Mouse (Mus musculus) kidney, embryonic 16.5 days (tissue): ENCODE results near the gene Zdhhc14. TPM values are rescaled to one million over a fixed set of nuclear protein-coding genes. Genes with fewer than 3 reads are reported as not detected.

Experiments used
- ATAC-seq: fragments of 200-750 bp; cut with Nextera tagmentation; 2 replicates; pipeline ENCODE4 v1.8.0; 2017; ENCODE audit warnings: moderate TSS enrichment; ENCODE audit not compliant: low FRiP score, low TSS enrichment
- H3K27ac ChIP-seq: fragments of 300-500 bp; sonication (generic); 2 replicates; pipeline ENCODE4 v1.5.1; 2014; ENCODE audit warnings: low read length
- H3K27me3 ChIP-seq: fragments of 300-500 bp; sonication (generic); 2 replicates; pipeline ENCODE4 v1.6.1; 2014; ENCODE audit warnings: low read length, control low read depth, mixed read lengths; ENCODE audit not compliant: insufficient read depth
- H3K36me3 ChIP-seq: fragments of 300-500 bp; sonication (generic); 2 replicates; pipeline ENCODE4 v1.6.1; 2014; ENCODE audit warnings: low read length, control low read depth, mixed read lengths; ENCODE audit not compliant: insufficient read depth
- H3K4me1 ChIP-seq: fragments of 300-500 bp; sonication (generic); 2 replicates; pipeline ENCODE4 v1.6.1; 2014; ENCODE audit warnings: low read length, control low read depth, mixed read lengths; ENCODE audit not compliant: insufficient read depth
- H3K4me2 ChIP-seq: fragments of 300-500 bp; sonication (generic); replicated peaks from 2 replicates; pipeline ENCODE4 v1.6.1; 2014; ENCODE audit warnings: low read depth, low read length
- H3K4me3 ChIP-seq: fragments of 300-500 bp; sonication (generic); 2 replicates; pipeline ENCODE4 v1.5.1; 2014; ENCODE audit warnings: mild to moderate bottlenecking, low read length
- H3K9ac ChIP-seq: fragments of 300-500 bp; sonication (generic); replicated peaks from 2 replicates; pipeline ENCODE4 v1.6.1; 2014; ENCODE audit warnings: low read length
- H3K9me3 ChIP-seq: fragments of 300-500 bp; sonication (generic); 2 replicates; pipeline ENCODE4 v1.6.1; 2016; ENCODE audit warnings: low read length, control low read depth
- WGBS: fragments of 180-500 bp; shearing (Covaris S2); extraction: QIAGEN DNeasy Blood & Tissue Kit; methylation state at CpG from one replicate; pipeline ENCODE4 v1.1.7; 2014; 5-methylcytosine and 5-hydroxymethylcytosine counted together
- polyA plus RNA-seq: library from polyadenylated mRNA; unstranded; fragments of >200 nt; fragmentation: Nextera tagmentation; extraction: Ambion mirVana; gene quantifications from 2 replicates; pipeline ENCODE4 v1.2.1, GENCODE M21; 2015

The Zdhhc14 gene
- polyA plus RNA-seq, result 1.4 and 2.5 TPM in 2 replicates

DNA sequence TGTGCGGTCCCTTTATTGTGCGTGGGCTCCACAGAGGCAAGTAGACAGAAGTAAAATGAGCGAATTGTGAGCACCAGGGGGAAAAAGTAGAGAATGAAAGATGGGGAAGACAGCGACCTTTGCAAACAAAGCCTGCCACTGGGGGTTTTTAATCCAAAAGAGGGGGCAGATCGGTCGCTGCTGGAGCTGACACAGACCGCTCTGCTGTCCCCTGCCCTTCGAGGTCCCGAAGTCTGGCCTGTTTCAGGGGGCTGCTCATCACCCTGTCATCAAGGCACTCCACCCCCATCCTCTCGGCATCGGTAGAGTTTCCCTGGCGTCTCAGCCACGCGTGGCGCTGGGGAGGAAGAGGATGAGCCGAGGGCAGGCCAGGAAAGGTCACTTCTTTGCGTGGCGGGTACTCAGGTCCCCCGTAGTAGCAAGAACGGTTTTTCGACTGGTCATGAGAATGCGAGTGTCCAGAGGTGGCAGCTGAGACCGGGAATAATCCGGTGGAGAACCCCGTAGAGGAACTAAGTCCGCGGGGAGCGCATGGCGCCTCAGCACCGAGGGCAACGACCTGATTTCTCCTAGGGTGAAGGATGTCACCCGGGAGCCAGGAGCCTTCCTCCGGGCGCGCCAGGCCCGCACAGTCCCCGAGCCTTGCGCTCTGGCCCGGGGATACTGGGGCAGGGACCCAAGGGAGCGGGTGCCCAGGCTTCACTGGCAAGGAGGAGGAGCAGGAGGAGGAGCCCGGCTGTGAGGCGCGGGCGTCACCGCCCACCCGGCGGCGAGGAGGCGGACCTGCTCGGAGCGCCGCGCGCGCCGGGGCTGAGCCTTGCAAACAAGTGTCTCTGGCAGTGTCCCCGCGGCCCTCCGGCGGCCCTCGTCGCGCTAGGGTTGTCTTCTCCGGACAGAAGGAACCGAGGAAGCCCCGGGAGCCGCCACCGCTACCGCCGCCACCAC is at the start of gene Zdhhc14:
Gene Zdhhc14, plus strand, starts transcription at position 757 of the 945 bp plus-strand sequence.
- no peaks in the 10 kb centered on the region for H3K27me3 ChIP-seq
- peak; percentile 93 for ATAC-seq
- H3K4me3 ChIP-seq, result peak within 1 kb of the TSS; percentile 77
- WGBS, result under 1% methylated on average over 60 of the region's 70 CpGs
- H3K27ac ChIP-seq, result peak within 1 kb of the TSS; percentile 84
- H3K4me2 ChIP-seq, result peak within 1 kb of the TSS; percentile 97
- H3K36me3 ChIP-seq, result no peaks in the 10 kb centered on the region
- H3K4me1 ChIP-seq, result peaks cover 3% of the 10 kb centered on the region; the same call in 1 of the 2 replicates
- peak within 1 kb of the TSS; percentile 77 for H3K9ac ChIP-seq
- H3K9me3 ChIP-seq, result no peaks in the 10 kb centered on the region

DNA sequence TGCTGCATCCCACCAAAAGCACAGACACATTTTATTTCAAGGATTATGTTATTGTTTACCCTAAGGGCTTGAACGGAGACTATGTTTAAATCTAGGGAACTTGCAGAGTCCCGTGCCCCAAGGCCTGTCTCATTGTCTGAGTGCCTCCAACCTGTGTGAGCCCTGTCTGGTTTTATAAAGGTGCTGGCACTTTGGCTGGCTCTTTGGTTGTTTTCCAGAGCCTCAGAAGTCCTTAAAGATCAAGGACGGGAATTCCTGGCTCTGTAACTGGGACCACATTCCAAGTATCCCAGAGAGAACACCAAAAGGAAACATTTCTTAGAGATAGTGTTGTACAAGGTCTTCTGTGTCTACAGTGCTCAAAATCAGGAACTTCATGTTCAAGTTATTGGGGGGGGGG is 49.1 kb upstream of the Zdhhc14 start:
- H3K4me1 ChIP-seq, result peaks cover 14% of the 10 kb centered on the region
- ATAC-seq, result no peak
- no peak overlapping the region for H3K4me2 ChIP-seq
- H3K27ac ChIP-seq, result no peak overlapping the region
- 60% methylated on average over 3 of the region's 3 CpGs for WGBS
- no peak overlapping the region for H3K9ac ChIP-seq
- H3K4me3 ChIP-seq, result no peak overlapping the region
- no peaks in the 10 kb centered on the region for H3K9me3 ChIP-seq
- H3K27me3 ChIP-seq, result no peaks in the 10 kb centered on the region
- no peaks in the 10 kb centered on the region for H3K36me3 ChIP-seq

DNA sequence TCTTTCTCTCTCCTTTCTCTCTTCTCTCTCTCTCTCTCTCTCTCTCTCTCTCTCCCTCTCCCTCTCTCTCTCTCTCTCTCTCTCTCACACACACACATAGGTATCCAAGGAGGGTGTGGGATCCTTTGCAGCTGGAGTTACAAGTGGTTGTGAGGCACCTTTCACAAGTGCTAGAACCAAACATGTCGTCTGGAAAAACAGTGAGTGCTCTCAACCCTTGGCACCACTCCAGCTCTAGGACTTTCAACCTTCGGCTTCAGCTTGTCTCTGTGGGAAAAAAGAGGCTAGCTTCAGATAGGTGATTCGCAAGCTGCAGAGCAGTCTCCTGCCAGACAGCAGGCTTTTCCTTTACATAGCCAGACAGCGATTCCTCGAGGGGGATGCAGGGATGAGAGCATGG is 48.6 kb upstream of the Zdhhc14 start:
- 46% methylated on average over 5 of the region's 5 CpGs for WGBS
- Histone ChIP-seq H3K27ac (no peak overlapping the region), H3K4me2 (no peak overlapping the region)

DNA sequence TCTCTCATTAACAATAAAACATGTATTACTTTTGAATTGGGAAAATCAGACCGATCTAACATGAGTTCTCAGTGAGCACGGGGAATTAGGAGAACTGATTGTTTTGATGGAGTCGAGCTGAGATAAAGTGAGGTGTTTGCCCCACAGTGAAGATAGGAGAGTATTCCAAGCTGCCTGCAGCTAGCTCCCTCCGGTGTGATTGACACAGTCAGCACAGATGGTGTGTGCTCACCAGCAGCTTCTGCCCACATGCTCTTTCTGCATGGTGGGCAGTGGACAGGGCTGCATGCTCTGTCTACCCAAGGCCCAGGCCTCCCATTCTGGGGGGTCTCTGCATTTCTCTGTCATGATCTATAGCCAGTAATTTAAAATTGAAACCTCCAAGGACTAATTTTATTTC is 38.7 kb upstream of the Zdhhc14 start:
- Histone ChIP-seq H3K4me3 (no peak overlapping the region), H3K9me3 (no peaks in the 10 kb centered on the region), H3K27ac (no peak overlapping the region), H3K36me3 (no peaks in the 10 kb centered on the region), H3K9ac (no peak overlapping the region), H3K27me3 (0 out of 2 replicates have a peak, but pooled peaks cover 2% of the 10 kb centered on the region), H3K4me1 (no peaks in the 10 kb centered on the region), H3K4me2 (no peak overlapping the region)
- ATAC-seq, result no peak
- WGBS, result 80% methylated on average over 4 of the region's 4 CpGs

More for the DNA sequence above, 48.6 kb upstream of the Zdhhc14 start:
- no peak overlapping the region for H3K4me3 ChIP-seq
- peaks cover 12% of the 10 kb centered on the region for H3K4me1 ChIP-seq
- no peak for ATAC-seq
- H3K27me3 ChIP-seq, result no peaks in the 10 kb centered on the region
- no peak overlapping the region for H3K9ac ChIP-seq
- H3K9me3 ChIP-seq, result no peaks in the 10 kb centered on the region
- no peaks in the 10 kb centered on the region for H3K36me3 ChIP-seq

DNA sequence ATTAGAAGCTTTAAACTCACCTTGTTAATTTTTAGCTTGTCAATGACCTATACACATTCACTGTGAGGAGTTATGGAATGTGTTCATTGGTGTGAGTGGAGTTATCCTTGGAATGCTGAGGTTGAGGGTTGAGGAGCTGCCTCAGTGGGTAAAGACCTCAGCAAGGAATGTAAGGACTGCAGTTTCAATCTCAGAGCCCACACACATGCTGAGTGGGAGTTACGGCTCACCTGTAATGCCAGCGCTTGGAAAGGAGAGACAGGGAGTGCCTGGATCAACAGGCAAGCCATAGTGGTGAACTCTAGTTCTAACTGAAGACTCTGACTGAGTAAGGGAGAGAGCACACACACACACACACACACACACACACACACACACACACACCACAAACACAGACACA is 28.4 kb upstream of the Zdhhc14 start:
- no peaks in the 10 kb centered on the region for H3K36me3 ChIP-seq
- H3K4me1 ChIP-seq, result peaks cover 6% of the 10 kb centered on the region; the same call in 1 of the 2 replicates
- no peaks in the 10 kb centered on the region for H3K9me3 ChIP-seq
- WGBS, result 74% methylated on average over 2 of the region's 2 CpGs
- H3K27me3 ChIP-seq, result no peaks in the 10 kb centered on the region
- no peak overlapping the region for H3K9ac ChIP-seq
- no peak overlapping the region for H3K4me2 ChIP-seq
- H3K27ac ChIP-seq, result no peak overlapping the region
- no peak overlapping the region for H3K4me3 ChIP-seq
- ATAC-seq, result no peak; the same call in 1 of the 2 replicates

DNA sequence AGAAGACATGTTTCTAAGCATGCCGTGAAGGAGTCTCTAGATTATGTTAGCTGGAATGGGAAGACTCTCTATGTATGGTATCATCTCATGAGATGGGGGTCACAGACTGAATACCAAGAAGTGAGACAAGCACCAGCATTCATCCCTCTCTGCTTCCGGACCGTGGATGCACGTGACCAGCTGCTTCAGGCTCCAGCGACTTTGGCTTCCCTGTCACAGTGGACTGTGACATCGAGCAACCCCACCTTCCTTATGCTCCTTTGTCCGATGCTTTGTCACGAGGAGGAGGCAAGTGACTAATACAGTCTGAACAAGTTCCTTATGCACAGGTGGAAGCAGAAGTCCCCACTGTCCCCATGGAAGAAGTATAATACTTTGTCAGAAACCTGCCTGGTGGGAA is 25.6 kb upstream of the Zdhhc14 start:
- Histone ChIP-seq H3K4me1 (peaks cover 6% of the 10 kb centered on the region; the same call in 1 of the 2 replicates), H3K27ac (no peak overlapping the region), H3K9ac (no peak overlapping the region), H3K4me2 (no peak overlapping the region), H3K4me3 (no peak overlapping the region), H3K9me3 (no peaks in the 10 kb centered on the region), H3K27me3 (no peaks in the 10 kb centered on the region), H3K36me3 (no peaks in the 10 kb centered on the region)
- ATAC-seq, result peak; percentile 57; the same call in 1 of the 2 replicates
- WGBS, result 45% methylated on average over 8 of the region's 8 CpGs

DNA sequence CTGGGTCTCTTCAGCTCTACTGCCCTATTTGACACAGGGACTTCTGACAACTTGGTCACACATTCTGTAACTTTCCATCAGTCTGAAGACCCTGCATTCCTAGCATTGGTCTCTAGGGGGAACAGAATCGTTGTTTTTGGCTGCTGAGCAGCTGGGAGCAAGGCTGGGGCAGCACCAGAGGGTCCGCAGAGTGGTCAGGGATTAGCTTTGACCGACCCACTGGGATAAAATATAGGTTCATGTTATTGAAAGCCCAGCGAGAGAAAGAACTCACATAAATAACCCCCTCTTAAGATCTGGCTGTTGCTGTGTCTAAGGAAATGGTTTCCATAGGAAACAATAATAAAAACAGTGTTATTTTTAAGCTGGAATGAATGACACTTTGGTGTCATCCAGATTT is 25.2 kb upstream of the Zdhhc14 start:
- 31% methylated on average over 4 of the region's 4 CpGs for WGBS
- no peak overlapping the region for H3K9ac ChIP-seq
- H3K27ac ChIP-seq, result no peak overlapping the region
- no peak overlapping the region for H3K4me2 ChIP-seq
- H3K27me3 ChIP-seq, result no peaks in the 10 kb centered on the region
- H3K36me3 ChIP-seq, result no peaks in the 10 kb centered on the region
- ATAC-seq, result peak; percentile 82
- peaks cover 6% of the 10 kb centered on the region; the same call in 1 of the 2 replicates for H3K4me1 ChIP-seq
- no peak overlapping the region for H3K4me3 ChIP-seq
- H3K9me3 ChIP-seq, result no peaks in the 10 kb centered on the region

DNA sequence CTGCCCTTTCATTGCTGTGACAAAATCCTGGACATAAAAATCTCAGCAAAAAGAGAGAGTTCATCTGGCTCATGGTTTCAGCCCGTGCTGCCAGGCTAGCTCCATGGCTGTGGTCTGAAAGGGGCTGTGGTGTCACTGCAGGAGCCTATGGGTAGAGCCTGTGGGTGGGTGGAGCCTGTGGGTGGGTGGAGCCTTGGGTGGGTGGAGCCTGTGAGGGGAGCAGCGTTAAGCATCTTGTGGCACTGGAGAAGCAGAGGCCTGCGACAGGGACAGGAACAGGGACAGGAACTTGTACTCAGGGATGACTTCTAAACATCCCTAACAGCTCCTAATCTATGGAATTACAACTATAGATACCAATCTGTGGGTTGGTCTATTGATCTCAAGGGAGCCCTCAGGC is 20.1 kb upstream of the Zdhhc14 start:
- 52% methylated on average over 3 of the region's 3 CpGs for WGBS
- Histone ChIP-seq H3K4me1 (no peaks in the 10 kb centered on the region), H3K4me3 (no peak overlapping the region), H3K4me2 (no peak overlapping the region), H3K36me3 (no peaks in the 10 kb centered on the region), H3K9me3 (no peaks in the 10 kb centered on the region), H3K9ac (no peak overlapping the region), H3K27me3 (no peaks in the 10 kb centered on the region), H3K27ac (no peak overlapping the region)
- ATAC-seq, result no peak

DNA sequence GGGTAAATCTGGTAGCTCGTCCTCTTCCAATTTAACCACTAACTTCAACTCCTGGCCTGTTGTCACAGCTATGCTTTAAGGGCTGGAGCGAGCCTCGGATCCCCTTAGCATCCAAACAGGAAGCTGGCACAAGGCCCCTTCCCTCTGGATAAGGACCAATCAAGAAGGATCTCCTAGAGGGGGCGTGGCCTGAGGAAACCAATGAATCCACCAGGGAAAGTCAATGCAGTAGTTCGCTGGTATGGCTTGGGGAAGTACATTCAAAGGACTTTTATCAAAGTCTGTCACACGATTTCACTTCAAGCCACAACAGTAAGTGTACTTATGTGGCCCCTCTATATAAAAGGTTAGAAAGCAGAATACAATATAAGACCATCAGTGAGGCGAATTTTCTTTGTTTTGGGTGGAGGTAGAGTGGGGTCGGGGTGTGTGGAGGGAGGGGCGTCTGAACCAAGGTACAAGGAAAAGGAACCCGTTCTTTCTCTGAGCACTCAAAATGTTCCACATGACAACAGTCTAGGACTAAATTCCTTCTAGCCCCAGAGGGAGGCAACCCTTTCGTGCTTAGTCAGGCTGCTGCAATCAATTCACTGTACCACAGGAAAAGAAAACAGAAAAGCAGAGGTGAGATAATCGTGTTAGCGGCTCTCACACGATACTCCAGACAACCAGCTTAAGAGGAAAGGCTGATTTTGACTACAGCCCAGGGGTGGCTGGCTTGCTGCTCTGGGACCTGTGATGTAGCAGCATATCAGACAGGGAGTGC is 16.2 kb upstream of the Zdhhc14 start:
- no peak for ATAC-seq

More for the DNA sequence above, 16.2 kb upstream of the Zdhhc14 start:
- H3K27ac ChIP-seq, result no peak overlapping the region
- no peaks in the 10 kb centered on the region for H3K27me3 ChIP-seq
- H3K4me3 ChIP-seq, result no peak overlapping the region
- H3K36me3 ChIP-seq, result no peaks in the 10 kb centered on the region
- no peaks in the 10 kb centered on the region for H3K4me1 ChIP-seq
- 64% methylated on average over 14 of the region's 14 CpGs for WGBS
- no peaks in the 10 kb centered on the region for H3K9me3 ChIP-seq
- no peak overlapping the region for H3K4me2 ChIP-seq
- H3K9ac ChIP-seq, result no peak overlapping the region
